Mouse (Mus musculus) bone marrow, adult 2 months (tissue): ENCODE results near the gene Elmo1.

Experiments used
- CTCF ChIP-seq: fragments of 200-500 bp; IDR thresholded peaks from 2 replicates; pipeline ENCODE4 v1.5.1; 2011; ENCODE audit warnings: low read length, control low read depth; ENCODE audit not compliant: control insufficient read depth, insufficient read depth
- POLR2A ChIP-seq: fragments of 200-500 bp; IDR thresholded peaks from 2 replicates; pipeline ENCODE4 v1.6.1; 2011; ENCODE audit warnings: low read depth, mild to moderate bottlenecking, control low read depth, low read length, borderline replicate concordance; ENCODE audit not compliant: control insufficient read depth

DNA sequence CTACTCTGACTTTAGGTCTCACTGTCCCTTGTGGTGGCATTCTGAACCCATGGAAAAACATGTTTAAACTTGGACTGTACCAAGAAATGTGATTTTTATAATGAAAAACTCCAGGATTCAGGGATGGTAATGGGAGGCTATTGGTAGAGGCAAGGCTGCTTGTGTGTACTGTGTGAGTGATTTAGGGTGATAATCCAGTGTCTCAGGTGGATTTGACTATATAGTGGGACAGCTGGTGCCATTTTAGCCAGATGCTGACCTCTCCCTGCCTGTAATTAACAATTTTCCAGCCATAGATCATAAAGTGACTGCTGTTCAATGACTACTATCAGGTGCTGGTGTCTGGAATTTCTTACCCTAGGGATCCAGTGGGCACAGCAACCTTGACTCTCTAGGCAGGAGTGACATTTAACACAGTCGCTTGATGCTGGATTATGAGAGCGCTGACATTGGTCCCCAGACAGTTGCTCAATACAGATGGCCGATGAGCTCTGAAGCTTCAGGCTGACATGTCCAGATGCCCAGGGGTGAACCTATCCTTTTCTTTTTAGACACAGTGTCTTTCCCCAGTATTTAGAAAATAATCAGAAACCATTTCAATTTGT, 228.3 kb downstream of the Elmo1 start:
- TF ChIP-seq POLR2A (no peak), CTCF (no peak)
